Mouse (Mus musculus): Measurements from ENCODE around the gene Sdcbp2.

Gene Sdcbp2

DNA sequence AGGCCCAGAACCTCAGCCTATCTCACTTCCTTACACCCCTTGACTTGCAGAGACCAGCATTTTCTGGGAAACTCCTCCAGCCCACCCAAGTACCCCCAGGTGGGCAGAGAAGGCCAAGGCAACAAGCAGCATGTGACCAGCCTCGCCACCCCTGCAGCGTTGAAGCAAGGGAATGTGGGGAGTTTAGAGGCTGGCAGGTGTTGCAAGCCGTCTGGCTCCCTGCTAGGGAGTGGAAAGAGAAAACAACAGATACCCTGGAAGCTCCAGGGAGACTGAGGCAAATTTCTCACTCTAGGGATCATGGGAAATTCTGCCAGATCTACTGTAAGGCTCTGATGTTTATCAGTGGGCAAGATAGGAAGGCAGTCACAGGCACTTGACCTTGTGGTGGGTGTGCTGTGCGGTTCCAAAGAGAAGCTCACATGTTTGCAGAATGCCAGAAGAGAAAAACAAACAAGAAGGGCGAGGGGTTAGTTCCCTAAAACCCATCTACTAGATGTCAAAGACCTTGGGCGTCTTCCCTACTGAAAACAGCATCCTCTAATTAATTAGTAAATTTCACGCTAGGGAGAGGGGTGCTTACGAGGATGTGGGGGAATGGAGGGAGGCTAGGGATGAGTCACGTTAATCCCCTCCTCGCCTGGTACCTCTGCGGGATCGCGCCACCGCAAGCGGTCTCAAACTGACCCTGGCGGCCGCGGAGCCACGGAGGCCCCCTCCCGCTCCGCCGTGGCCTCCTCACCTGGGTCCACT, 59.2 kb downstream of the Sdcbp2 start:
- DNase-seq (ENCODE audit: low read depth, low spot score): no peak

DNA sequence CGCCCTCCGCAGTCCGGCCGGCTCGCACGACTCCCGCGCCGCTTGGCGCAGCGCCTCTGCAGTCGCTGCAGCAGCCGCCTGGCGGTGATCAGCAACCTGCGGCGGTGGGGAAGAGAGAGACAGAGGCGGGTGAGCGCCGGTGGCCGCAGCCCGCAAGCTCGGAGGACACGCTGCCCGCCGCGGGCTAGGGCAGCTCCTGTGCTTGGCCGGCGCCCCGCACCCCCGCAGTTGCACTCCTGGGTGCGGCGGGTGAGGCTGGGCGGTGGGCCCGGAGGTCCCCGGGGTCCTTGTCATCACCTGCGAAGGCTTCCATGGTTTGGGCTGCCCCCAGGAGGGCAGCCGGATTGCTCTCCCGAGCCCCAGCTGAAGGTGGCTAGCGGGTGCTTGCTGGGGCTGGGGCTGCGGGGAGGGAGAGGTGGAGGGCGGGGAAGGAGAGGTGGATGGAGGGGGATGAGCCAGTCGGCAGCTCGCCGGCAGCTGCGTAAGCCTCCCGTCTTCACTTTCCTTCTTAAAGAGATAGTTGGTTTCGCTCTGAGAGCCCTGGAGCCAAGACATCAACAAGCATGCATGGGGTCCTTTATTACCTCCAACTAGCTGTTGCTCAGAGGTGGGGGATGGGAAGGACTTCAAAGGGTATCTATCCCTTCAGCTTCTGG, 59.9 kb downstream of the Sdcbp2 start, which contains the start of gene Snph:
Snph (minus strand) TSS at position 435 of the 656 bp plus-strand sequence.
- DNase-seq (ENCODE audit: low read depth, low spot score): peak; percentile 88

- no peak for DNase-seq (ENCODE audit: low read depth, low spot score)
These were observed 60.6 kb downstream of the Sdcbp2 start for GRCm38 (mm10) chr2:151632982-151633381.

DNA sequence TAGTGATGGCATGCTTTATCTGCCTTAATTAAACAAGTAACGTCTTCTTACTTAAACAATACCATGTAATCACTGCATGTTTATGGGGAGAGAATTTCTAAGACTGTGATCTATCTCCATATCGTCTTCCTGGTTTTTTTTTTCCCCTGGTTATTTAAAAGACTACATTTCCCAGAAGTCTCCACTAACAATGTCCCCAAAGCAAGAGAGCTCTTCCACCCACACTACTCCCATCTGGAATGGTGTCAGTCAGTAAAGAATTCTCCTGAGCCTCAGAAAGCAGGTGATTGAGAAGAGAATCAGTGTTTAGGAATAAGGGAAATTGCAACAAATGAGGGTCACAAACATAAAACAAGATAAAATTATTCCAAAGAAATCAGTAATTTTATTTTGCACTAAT, 62.5 kb downstream of the Sdcbp2 start:
- DNase-seq (ENCODE audit: low read depth, low spot score): peak; percentile 78

DNA sequence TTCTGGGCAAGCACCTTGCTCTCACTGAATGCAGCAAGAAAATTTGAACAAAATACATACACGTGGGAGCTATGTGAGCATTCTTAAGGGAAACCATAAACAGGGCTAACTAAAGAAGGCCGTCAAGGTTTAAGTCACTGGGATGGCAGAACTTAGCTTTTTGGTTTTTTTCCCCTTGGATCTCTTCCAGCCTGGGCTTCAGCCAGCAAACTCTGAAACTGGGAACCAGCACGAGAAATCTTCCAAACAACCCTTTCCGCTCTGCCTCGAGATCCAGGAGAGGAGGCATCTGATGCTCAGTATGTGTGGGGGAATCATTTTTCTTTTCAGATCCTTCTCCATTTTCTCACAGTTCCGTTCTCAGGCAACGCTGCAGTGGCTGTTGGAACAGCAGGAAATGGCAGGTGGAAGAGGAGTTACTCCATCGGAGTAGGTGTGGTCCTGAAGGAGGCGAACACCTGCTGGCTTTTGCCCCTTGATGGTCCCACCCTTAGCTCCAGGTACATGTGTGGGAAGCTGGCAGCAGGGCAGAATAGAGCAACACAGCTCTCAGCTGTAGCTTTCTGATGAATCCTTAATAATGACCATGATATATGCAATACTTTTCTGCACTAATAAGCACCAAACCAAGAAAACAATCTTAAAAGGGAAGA, 63.1 kb downstream of the Sdcbp2 start:
- DNase-seq (ENCODE audit: low read depth, low spot score): no peak

GRCm38 (mm10) chr2:151636015-151636402, 63.6 kb downstream of the Sdcbp2 start:
- DNase-seq (ENCODE audit: low read depth, low spot score): no peak

Data from telencephalon, adult 2 months (tissue).